In the genomic region with DNA sequence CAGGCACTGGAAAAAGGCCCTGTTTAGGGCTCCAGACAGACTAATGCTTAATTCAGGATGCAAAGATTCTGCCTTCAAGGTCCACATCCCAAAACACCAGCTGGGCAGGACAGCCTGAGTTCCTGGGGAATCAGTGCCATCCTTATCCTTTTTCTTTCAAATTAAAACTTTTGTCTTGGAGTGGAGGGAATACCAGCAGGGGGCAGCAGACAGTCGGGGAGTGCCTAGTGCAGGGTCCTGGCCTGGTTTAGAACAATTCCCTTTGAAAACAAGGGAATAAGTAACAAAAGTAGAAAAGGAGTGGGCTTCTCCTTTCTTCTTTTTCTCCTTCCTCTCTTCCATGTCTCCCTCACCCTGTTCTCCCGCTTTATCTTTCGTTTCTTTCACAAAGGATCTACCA, we compare ENCODE assay signal across 9 mouse cellular contexts. TPM values are rescaled to one million over a fixed set of nuclear protein-coding genes. Genes with fewer than 3 reads are reported as not detected.
DNase-seq lines count a peak whose midpoint lies in the region; ATAC-seq and TF ChIP-seq lines count a peak whose summit lies in the region.
"Had no signal": no experiment of that assay in that cellular context is flagged by ENCODE, and none has a peak within 500 bp of the region (broad histone marks: within the 10 kb centered on the region; RNA-seq: fewer than 3 reads in every experiment).

No protein-coding gene starts in this region.

- H3K27ac ChIP-seq in heart, embryonic 11.5 days (ENCODE audit: low read depth, low read length): no peak overlapping the region
- no peak overlapping the region for H3K27ac ChIP-seq in embryonic facial prominence, embryonic 11.5 days (replicated peaks; ENCODE audit: low read depth, low read length)
- no peak overlapping the region for H3K27ac ChIP-seq in testis, adult 2 months (ENCODE audit: control insufficient read depth, insufficient read depth, low read depth, low read length)
- H3K27ac ChIP-seq: limb, embryonic 15.5 days had no signal

- no peaks in the 10 kb centered on the region for H3K4me1 ChIP-seq in heart, embryonic 11.5 days (ENCODE audit: control insufficient read depth, insufficient read depth, low read length)
- no peaks in the 10 kb centered on the region for H3K4me1 ChIP-seq in embryonic facial prominence, embryonic 11.5 days (ENCODE audit: control insufficient read depth, insufficient read depth, low read length)
- no peaks in the 10 kb centered on the region for H3K4me1 ChIP-seq in testis, adult 2 months (ENCODE audit: control insufficient read depth, insufficient read depth, low read length)

- no peak overlapping the region for H3K4me2 ChIP-seq in heart, embryonic 11.5 days
- no peak overlapping the region for H3K4me2 ChIP-seq in embryonic facial prominence, embryonic 11.5 days (ENCODE audit: low read depth, low read length)
- H3K4me2 ChIP-seq: limb, embryonic 15.5 days had no signal

- peak; percentile 60; the same call in 1 of the 2 replicates for TF ChIP-seq CTCF in testis, adult 2 months (IDR thresholded peaks at IDR 0.05; ENCODE audit: control insufficient read depth, insufficient read depth, insufficient replicate concordance, low read depth, low read length)

- ATAC-seq in heart, embryonic 11.5 days (replicated peaks; ENCODE audit: insufficient number of reproducible peaks, low FRiP score, low TSS enrichment): no peak
- no peak for ATAC-seq in embryonic facial prominence, embryonic 11.5 days (replicated peaks; ENCODE audit: insufficient number of reproducible peaks, low FRiP score, low TSS enrichment, low read depth)
- ATAC-seq in megakaryocyte, adult 5-6 weeks (ENCODE audit: poor library complexity, severe bottlenecking): peak; percentile 71; the same call in 1 of the 2 replicates

- peak; percentile 70 for DNase-seq in heart, adult 11 months
- DNase-seq in A20 (ENCODE audit: low read depth, low spot score): peak; percentile 51
- peak; percentile 86 for DNase-seq in adrenal gland, postnatal 25 days
- peak; percentile 86 for DNase-seq in embryonic facial prominence, embryonic 11.5 days (ENCODE audit: low spot score)
- DNase-seq in kidney, postnatal 14 days: peak; percentile 73

- no peaks in the 10 kb centered on the region for H3K36me3 ChIP-seq in heart, embryonic 11.5 days (ENCODE audit: control insufficient read depth, insufficient read depth, low read length)
- H3K36me3 ChIP-seq in embryonic facial prominence, embryonic 11.5 days (replicated peaks; ENCODE audit: control insufficient read depth, insufficient read depth, low read depth, low read length): no peaks in the 10 kb centered on the region
- no peaks in the 10 kb centered on the region for H3K36me3 ChIP-seq in testis, adult 2 months (ENCODE audit: control insufficient read depth, insufficient read depth, low read length)
- H3K36me3 ChIP-seq: limb, embryonic 15.5 days had no signal

- H3K9me3 ChIP-seq in heart, embryonic 11.5 days (replicated peaks; ENCODE audit: control insufficient read depth, low read length): no peaks in the 10 kb centered on the region
- H3K9me3 ChIP-seq in embryonic facial prominence, embryonic 11.5 days (replicated peaks; ENCODE audit: control insufficient read depth, low read length): no peaks in the 10 kb centered on the region
- H3K9me3 ChIP-seq: limb, embryonic 15.5 days had no signal

- no peaks in the 10 kb centered on the region for H3K27me3 ChIP-seq in heart, embryonic 11.5 days (ENCODE audit: control insufficient read depth, insufficient read depth, low read length)
- H3K27me3 ChIP-seq in embryonic facial prominence, embryonic 11.5 days (ENCODE audit: control insufficient read depth, insufficient read depth, low read length): no peaks in the 10 kb centered on the region
- no peaks in the 10 kb centered on the region for H3K27me3 ChIP-seq in testis, adult 2 months (ENCODE audit: control insufficient read depth, insufficient read depth, low read length)
- H3K27me3 ChIP-seq: limb, embryonic 15.5 days had no signal

- H3K4me3 ChIP-seq in heart, embryonic 11.5 days (ENCODE audit: low read depth, low read length): no peak overlapping the region
- H3K4me3 ChIP-seq in embryonic facial prominence, embryonic 11.5 days (ENCODE audit: low read depth, low read length): no peak overlapping the region
- H3K4me3 ChIP-seq in testis, adult 2 months (ENCODE audit: control insufficient read depth, low read depth, low read length): no peak overlapping the region
- H3K4me3 ChIP-seq: limb, embryonic 15.5 days had no signal

- no peak for TF ChIP-seq POLR2A in testis, adult 2 months (IDR thresholded peaks at IDR 0.05; ENCODE audit: control insufficient read depth, low read depth, low read length)

- 10% methylated on average over 3 of the region's 3 CpGs for WGBS in heart, embryonic 11.5 days (ENCODE audit: insufficient replicate concordance)
- WGBS in embryonic facial prominence, embryonic 11.5 days: 10% methylated on average over 3 of the region's 3 CpGs

- H3K9ac ChIP-seq in heart, embryonic 11.5 days (ENCODE audit: low read depth, low read length): no peak overlapping the region
- no peak overlapping the region for H3K9ac ChIP-seq in embryonic facial prominence, embryonic 11.5 days (replicated peaks; ENCODE audit: low read length)
- H3K9ac ChIP-seq: limb, embryonic 15.5 days had no signal

RNA-seq across cellular contexts. Expression of a gene that starts 9.2 kb away (rescaled TPM):
- polyA plus RNA-seq in heart, embryonic 11.5 days (2014; fragmentation: Nextera tagmentation; extraction: Ambion mirVana): 14.6 and 22.2 TPM in 2 replicates
- 21.9 and 24.7 TPM in 2 replicates for total RNA-seq in adrenal gland, postnatal 25 days (2021)
- 2.1 TPM in 2 replicates for polyA plus RNA-seq in embryonic facial prominence, embryonic 11.5 days (2014; fragmentation: Nextera tagmentation; extraction: Ambion mirVana)
- total RNA-seq in megakaryocyte, adult 5-6 weeks (2015): 0.22 and 0.62 TPM in 2 replicates
- total RNA-seq in megakaryocyte, adult 5-6 weeks (2017): 1.1 and 1.4 TPM in 2 replicates
- polyA plus RNA-seq in testis, adult 2 months (2012; rRNA removed): 5.7 and 7.2 TPM in 2 replicates

RNA-seq across cellular contexts. Expression of a gene that starts 19.2 kb away (rescaled TPM):
- 31.2 and 34.0 TPM in 2 replicates for polyA plus RNA-seq in heart, embryonic 11.5 days (2014; fragmentation: Nextera tagmentation; extraction: Ambion mirVana)
- 40.7 and 50.1 TPM in 2 replicates for total RNA-seq in adrenal gland, postnatal 25 days (2021)
- polyA plus RNA-seq in embryonic facial prominence, embryonic 11.5 days (2014; fragmentation: Nextera tagmentation; extraction: Ambion mirVana): 47.4 and 51.9 TPM in 2 replicates
- 13.7 and 19.1 TPM in 2 replicates for total RNA-seq in megakaryocyte, adult 5-6 weeks (2015)
- total RNA-seq in megakaryocyte, adult 5-6 weeks (2017): 7.5 and 22.8 TPM in 2 replicates
- 10.2 and 12.6 TPM in 2 replicates for polyA plus RNA-seq in testis, adult 2 months (2012; rRNA removed)

RNA-seq across cellular contexts. Expression of a gene that starts 44.3 kb away (rescaled TPM):
- 14.1 and 18.3 TPM in 2 replicates for polyA plus RNA-seq in heart, embryonic 11.5 days (2014; fragmentation: Nextera tagmentation; extraction: Ambion mirVana)
- 12.4 and 18.2 TPM in 2 replicates for total RNA-seq in adrenal gland, postnatal 25 days (2021)
- 19.4 and 19.7 TPM in 2 replicates for polyA plus RNA-seq in embryonic facial prominence, embryonic 11.5 days (2014; fragmentation: Nextera tagmentation; extraction: Ambion mirVana)
- 6.5 and 9.8 TPM in 2 replicates for total RNA-seq in megakaryocyte, adult 5-6 weeks (2015)
- 12.9 and 13.5 TPM in 2 replicates for total RNA-seq in megakaryocyte, adult 5-6 weeks (2017)
- 3.1 and 5.0 TPM in 2 replicates for polyA plus RNA-seq in testis, adult 2 months (2012; rRNA removed)
